Mouse (Mus musculus) stomach, postnatal 0 days (tissue): ENCODE data around the gene Kl.

Source experiments
- CTCF ChIP-seq: IDR thresholded peaks from 2 replicates; pipeline ENCODE4 v1.5.1; 2016; ENCODE audit warnings: antibody characterized with exemption, low read depth, mild to moderate bottlenecking, moderate library complexity
- EP300 ChIP-seq: optimal IDR thresholded peaks from 2 replicates; pipeline ENCODE3; 2016; ENCODE audit warnings: antibody characterized with exemption

- TF ChIP-seq EP300 (no peak), CTCF (no peak)
These were observed 18.1 kb downstream of the Kl start for GRCm38 (mm10) chr5:150970551-150970950.
